Mouse (Mus musculus) stomach, postnatal 0 days (tissue): ENCODE measurements at regions not wholly inside any gene's neighbourhood (a gene's known extent, or its start where the extent isn't known, plus 50 kb on each side); places are given as distances from the start of the nearest gene placed in this dataset.
"Not testable (repeated sequence)": the region's sequence is repeated elsewhere in the genome, so short reads cannot be mapped to it uniquely, and the experiment has no call there.

Experiments used
- ATAC-seq: fragments of 200-750 bp; cut with Nextera tagmentation; 2 replicates; pipeline ENCODE4 v1.8.0; 2017; ENCODE audit not compliant: low FRiP score, low TSS enrichment
- DNase-seq: peaks from one replicate; pipeline ENCODE4 v3.0.0-alpha.2; 2016; ENCODE audit warnings: low spot score
- H3K27ac ChIP-seq: fragments of 300-500 bp; sonication (generic); replicated peaks from 2 replicates; pipeline ENCODE4 v1.5.1; 2014; ENCODE audit warnings: mild to moderate bottlenecking, control low read depth
- H3K27me3 ChIP-seq: fragments of 300-500 bp; sonication (generic); 2 replicates; pipeline ENCODE4 v1.6.1; 2014; ENCODE audit warnings: low read length; ENCODE audit not compliant: control insufficient read depth, insufficient read depth
- H3K36me3 ChIP-seq: fragments of 300-500 bp; sonication (generic); 2 replicates; pipeline ENCODE4 v1.6.1; 2014; ENCODE audit warnings: low read length, mixed read lengths; ENCODE audit not compliant: control insufficient read depth, insufficient read depth
- H3K4me1 ChIP-seq: fragments of 300-500 bp; sonication (generic); replicated peaks from 2 replicates; pipeline ENCODE4 v1.6.1; 2014; ENCODE audit warnings: antibody characterized with exemption; ENCODE audit not compliant: control insufficient read depth, insufficient read depth
- H3K4me2 ChIP-seq: fragments of 300-500 bp; sonication (generic); replicated peaks from 2 replicates; pipeline ENCODE4 v1.6.1; 2014; ENCODE audit warnings: low read depth, mild to moderate bottlenecking, control low read depth, moderate library complexity
- H3K4me3 ChIP-seq: fragments of 300-500 bp; sonication (generic); 2 replicates; pipeline ENCODE4 v1.5.1; 2014; ENCODE audit warnings: low read depth, low read length, control low read depth
- H3K9ac ChIP-seq: fragments of 300-500 bp; sonication (generic); 2 replicates; pipeline ENCODE4 v1.6.1; 2014; ENCODE audit warnings: mild to moderate bottlenecking, low read length, control low read depth, mixed read lengths
- H3K9me3 ChIP-seq: fragments of 300-500 bp; sonication (generic); 2 replicates; pipeline ENCODE4 v1.6.1; 2016; ENCODE audit warnings: low read length; ENCODE audit not compliant: control insufficient read depth
- CTCF ChIP-seq: IDR thresholded peaks from 2 replicates; pipeline ENCODE4 v1.5.1; 2016; ENCODE audit warnings: antibody characterized with exemption, low read depth, mild to moderate bottlenecking, moderate library complexity
- EP300 ChIP-seq: optimal IDR thresholded peaks from 2 replicates; pipeline ENCODE3; 2016; ENCODE audit warnings: antibody characterized with exemption
- WGBS: fragments of 180-500 bp; shearing (Covaris S2); extraction: QIAGEN DNeasy Blood & Tissue Kit; methylation state at CpG from one replicate; pipeline ENCODE4 v1.1.7; 2014; 5-methylcytosine and 5-hydroxymethylcytosine counted together

DNA sequence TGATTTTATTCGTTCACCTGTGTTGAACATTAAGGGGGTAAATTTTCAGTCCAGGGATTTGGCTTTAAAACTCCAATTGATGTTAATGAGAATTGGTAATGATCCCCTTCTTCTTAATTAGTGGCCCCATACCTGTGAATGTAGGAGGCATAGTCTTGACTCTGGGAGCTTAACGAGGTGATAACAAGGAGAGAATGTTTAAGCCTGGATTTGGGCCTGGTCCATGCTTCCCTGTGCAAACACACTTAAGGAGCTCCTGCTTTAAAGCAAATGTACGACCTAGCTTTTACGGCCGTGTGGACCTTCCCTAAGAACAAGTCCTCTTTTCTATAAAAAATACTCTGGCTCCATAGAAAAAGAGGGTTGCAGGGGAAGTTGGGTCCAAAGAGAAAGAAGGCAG lies 206.1 kb upstream of the Zfp770 start:
- WGBS = 36% methylated on average over 5 of the region's 5 CpGs
- Histone ChIP-seq H3K4me1 (no peaks in the 10 kb centered on the region), H3K9me3 (no peaks in the 10 kb centered on the region), H3K36me3 (no peaks in the 10 kb centered on the region), H3K27me3 (no peaks in the 10 kb centered on the region), H3K9ac (no peak overlapping the region), H3K4me2 (no peak overlapping the region), H3K4me3 (no peak overlapping the region), H3K27ac (no peak overlapping the region)
- TF ChIP-seq CTCF = no peak
- no peak for TF ChIP-seq EP300
- ATAC-seq = no peak
- no peak for DNase-seq

DNA sequence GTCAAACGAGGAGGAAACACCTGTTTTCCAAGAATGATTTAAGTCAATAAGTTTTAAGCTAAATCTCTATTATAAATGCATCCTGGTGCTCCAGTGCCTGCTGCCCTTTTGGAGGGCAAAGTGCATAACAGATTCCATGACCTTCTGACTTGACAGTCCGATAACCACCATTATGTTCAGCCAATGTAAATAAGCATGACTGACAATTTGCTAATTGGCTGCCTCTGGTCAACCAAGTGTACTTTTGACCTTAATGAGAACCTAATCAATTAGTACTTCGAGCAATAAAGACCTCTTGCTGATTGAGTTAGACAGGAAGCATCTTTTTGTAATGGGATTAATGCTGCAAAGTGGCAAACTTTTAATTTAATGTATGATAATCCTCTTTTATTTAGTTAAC lies 183.3 kb upstream of the Zfp770 start:
- TF ChIP-seq EP300 (no peak), CTCF (no peak)
- Histone ChIP-seq H3K36me3 (no peaks in the 10 kb centered on the region), H3K4me3 (no peak overlapping the region), H3K27ac (no peak overlapping the region), H3K4me2 (no peak overlapping the region), H3K9ac (no peak overlapping the region), H3K4me1 (no peaks in the 10 kb centered on the region), H3K27me3 (no peaks in the 10 kb centered on the region), H3K9me3 (no peaks in the 10 kb centered on the region)
- ATAC-seq (no peak), DNase-seq (no peak)
- 24% methylated on average over 3 of the region's 3 CpGs for WGBS

GRCm38 (mm10) chr2:114378844-114379533 lies 177.7 kb upstream of the Zfp770 start:
- Histone ChIP-seq H3K4me1 (no peaks in the 10 kb centered on the region), H3K4me2 (no peak overlapping the region), H3K9me3 (no peaks in the 10 kb centered on the region), H3K27me3 (no peaks in the 10 kb centered on the region), H3K36me3 (no peaks in the 10 kb centered on the region), H3K4me3 (no peak overlapping the region), H3K27ac (no peak overlapping the region), H3K9ac (no peak overlapping the region)
- ATAC-seq = no peak
- DNase-seq = no peak
- 66% methylated on average over 1 of the region's 1 CpGs for WGBS
- no peak for TF ChIP-seq EP300
- no peak for TF ChIP-seq CTCF

DNA sequence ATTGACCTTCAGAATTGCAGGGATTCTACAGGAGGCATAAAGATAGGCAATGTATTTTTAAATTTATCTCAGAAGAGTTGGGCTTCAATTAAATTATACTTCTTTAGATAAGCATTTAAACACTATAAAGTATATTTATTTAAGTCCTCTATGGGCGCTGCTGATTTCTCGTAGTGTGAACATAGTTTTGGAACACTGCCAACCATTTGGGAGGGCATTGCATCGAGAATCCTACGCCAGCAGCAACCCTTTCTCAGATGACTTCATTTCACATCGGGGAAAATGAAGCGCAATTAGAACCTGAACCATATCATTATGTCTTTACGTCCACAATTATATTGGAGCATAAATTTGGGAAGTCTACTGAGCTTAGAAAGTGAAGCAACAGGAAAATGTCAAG lies 172.2 kb upstream of the Zfp770 start:
- TF ChIP-seq EP300 (no peak), CTCF (no peak)
- WGBS = 42% methylated on average over 7 of the region's 7 CpGs
- Histone ChIP-seq H3K27me3 (no peaks in the 10 kb centered on the region), H3K9me3 (no peaks in the 10 kb centered on the region), H3K9ac (no peak overlapping the region), H3K36me3 (no peaks in the 10 kb centered on the region), H3K4me2 (no peak overlapping the region), H3K27ac (no peak overlapping the region), H3K4me1 (no peaks in the 10 kb centered on the region), H3K4me3 (no peak overlapping the region)
- no peak for ATAC-seq
- no peak for DNase-seq

- H3K4me1 ChIP-seq, H3K4me3 ChIP-seq, ATAC-seq, H3K9ac ChIP-seq, H3K36me3 ChIP-seq, H3K27me3 ChIP-seq, H3K27ac ChIP-seq, H3K4me2 ChIP-seq, H3K9me3 ChIP-seq: not testable (repeated sequence)
- 59% methylated on average over 11 of the region's 11 CpGs for WGBS
- peak; percentile 33 for DNase-seq
Observed at GRCm38 (mm10) chr2:114353876-114354275, 152.6 kb upstream of the Zfp770 start.

DNA sequence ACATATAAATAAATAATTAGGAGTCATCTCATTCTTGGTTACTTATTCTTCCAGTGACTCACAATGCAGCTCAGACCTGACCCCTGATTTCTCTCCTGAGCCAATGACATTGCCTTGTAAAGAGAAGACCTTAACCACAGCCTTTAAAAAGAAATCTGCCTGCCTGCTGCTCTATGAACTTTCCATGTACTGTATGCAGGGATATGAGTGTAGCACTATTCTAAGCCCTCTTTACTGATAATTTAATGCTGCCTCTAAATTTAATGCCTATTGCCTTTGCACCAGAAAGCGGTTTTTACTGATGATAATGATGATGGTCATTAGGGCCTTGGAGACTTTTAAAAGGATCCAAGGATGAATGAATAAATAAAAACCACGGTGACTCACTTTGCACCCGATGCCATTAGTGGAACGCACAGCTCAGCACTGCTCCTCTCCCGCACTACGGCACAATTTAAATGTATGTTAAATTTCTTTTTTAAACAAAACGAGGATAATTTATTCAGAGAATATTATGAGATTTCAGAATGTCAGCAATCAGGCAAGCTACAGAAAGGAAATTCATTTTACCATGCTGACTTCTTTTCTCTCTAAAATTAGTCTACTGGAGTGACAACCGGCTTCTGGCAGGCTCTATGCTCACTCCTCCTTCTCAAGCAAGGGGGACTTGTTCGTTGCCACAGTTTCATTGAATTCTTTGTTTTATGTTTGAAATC lies 139.5 kb upstream of the Zfp770 start:
- 78% methylated on average over 9 of the region's 9 CpGs for WGBS
- Histone ChIP-seq H3K36me3 (no peaks in the 10 kb centered on the region), H3K27me3 (no peaks in the 10 kb centered on the region), H3K9ac (no peak overlapping the region), H3K9me3 (no peaks in the 10 kb centered on the region), H3K4me1 (no peaks in the 10 kb centered on the region), H3K4me3 (no peak overlapping the region), H3K27ac (no peak overlapping the region), H3K4me2 (no peak overlapping the region)
- ATAC-seq (no peak), DNase-seq (no peak)
- TF ChIP-seq EP300 (no peak), CTCF (no peak)
